Mouse (Mus musculus) mesoderm, embryonic 11.5 days (tissue): ENCODE data around the gene Rnf207.

ENCODE experiments used
- DNase-seq: peaks from one replicate; pipeline ENCODE4 v3.0.0-alpha.2; 2012; ENCODE audit warnings: low read depth, low spot score

Gene Rnf207

DNA sequence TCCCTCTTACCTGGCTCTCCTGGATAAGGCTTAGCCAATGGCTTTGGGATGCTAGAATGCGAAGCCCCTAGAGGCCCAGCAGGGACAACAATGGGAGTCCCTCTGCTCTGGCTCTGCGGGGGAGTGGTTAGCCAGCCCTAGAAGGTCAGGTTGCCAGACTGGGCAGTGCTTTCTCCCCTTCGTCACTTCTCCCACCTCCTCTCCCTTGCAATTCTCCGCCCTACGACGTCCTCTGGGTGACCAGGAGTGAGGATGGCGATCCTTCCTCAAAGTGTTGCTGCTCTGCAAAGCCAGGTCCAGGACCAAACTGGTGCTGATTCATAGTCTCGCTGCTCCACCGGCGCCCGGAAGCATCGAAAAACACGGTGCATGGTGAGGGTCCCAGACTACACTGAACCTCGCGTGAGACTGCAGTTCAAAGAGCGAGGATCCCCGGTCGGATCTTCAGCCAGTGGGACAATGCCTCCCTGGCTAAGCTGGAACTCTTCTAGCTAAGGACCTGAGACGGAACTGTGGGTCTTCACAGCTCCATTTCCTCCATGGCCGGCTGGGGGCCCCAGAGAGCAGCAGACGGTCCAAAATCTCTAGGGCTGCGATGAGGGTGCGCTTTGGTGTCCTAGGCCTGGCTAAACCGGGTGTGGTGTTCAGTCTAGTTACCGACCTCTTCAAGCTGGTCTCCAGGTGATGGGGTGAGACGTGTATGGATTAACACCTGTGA is at the start of gene Rnf207:
TSS of gene Rnf207 (minus strand) at position 477 of the 718 bp plus-strand sequence.
- peak; percentile 44 for DNase-seq

DNA sequence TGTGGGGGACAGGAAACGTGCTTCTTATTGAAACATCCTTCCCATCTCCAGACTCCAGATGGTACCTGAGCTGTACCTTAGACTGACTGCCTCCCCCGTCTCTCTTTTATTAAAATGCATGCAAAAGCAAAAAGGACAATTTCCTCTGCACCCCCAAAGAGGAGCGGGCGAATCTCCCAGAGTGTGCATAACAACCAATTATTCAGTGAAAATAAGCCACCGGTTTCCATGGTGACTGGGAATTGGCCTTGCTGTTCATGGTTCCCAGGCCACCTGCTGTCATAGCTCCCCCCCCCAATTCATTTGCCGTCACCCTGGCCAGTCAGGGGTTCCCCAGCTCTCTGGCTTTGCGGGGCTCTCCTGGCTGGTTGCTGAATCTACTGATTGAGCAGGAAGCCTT is 46.4 kb upstream of the Rnf207 start:
- no peak for DNase-seq

DNA sequence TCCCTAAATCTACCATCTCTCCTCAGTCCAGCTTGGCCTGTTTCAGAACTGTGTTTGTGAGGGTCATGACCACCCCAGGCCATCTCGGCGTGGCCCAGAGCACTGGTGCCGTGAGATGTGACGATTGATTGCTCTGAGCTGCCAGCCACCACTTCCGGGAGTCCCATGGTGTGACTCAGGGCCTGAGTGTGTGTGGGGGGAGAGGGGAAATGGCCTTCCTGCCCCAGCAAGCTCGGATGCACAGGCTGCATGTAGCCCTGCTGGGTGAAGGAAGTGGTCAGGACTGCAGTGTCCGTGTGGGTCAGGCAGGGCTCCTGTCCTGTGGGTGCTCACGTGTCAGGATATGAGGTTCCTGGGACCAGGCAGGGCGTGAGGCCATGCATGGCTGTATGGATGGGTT is 43.4 kb upstream of the Rnf207 start:
- DNase-seq: no peak

DNA sequence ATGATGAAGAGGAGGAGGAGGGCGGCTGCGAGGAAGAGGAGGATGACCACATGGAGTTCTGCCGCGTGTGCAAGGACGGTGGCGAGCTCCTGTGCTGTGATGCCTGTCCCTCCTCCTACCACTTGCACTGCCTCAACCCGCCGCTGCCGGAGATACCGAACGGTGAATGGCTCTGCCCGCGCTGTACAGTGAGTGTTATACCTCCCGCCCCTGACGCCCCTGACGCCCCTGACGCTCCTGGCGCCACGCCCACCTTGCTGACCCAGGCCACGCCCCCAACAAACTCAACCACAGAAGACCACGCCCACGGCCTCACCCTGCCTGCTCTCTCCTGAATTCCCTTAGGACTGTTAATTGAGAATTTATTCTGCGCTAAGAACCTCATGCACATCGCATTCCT is 42.1 kb upstream of the Rnf207 start:
- peak; percentile 71 for DNase-seq

DNA sequence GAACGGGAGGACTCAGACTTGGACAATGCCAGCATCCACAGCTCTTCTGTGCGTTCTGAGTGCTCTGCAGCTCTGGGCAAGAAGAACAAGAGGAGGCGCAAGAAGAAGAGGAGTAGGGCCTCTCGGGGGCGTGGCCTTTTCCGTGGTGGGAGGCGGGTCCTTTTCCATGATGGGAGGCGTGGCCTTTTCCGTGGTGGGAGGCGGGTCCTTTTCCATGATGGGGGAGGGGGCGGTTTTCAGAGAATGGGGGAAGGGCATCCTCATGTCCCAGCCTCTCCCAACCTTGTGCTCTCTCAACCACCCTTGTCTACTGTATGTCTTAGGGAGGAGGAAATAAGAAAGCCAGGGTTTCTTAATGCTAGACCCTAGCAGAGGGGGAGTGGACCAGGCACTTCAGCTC is 40.9 kb upstream of the Rnf207 start:
- DNase-seq: no peak

DNA sequence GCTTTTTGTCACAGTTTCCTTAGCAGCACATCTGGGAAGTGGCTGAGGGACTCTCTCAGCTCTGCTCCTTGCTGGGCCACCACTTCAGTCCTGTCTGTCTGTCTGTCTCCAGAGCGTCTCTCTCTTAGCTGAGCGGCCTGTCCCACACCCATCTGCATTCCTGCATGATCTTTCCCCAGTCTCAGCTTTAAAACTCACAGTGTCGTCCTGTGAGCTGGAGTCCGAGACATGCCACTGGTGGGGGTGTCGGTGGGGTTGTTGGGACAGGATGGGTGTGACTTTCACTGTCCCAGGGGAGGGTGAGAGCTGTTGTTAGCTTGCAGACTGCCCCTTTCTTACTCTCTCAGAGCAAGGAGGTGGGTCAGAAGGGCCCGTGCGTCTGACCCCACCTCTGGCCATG is 36.9 kb upstream of the Rnf207 start:
- DNase-seq: no peak

DNA sequence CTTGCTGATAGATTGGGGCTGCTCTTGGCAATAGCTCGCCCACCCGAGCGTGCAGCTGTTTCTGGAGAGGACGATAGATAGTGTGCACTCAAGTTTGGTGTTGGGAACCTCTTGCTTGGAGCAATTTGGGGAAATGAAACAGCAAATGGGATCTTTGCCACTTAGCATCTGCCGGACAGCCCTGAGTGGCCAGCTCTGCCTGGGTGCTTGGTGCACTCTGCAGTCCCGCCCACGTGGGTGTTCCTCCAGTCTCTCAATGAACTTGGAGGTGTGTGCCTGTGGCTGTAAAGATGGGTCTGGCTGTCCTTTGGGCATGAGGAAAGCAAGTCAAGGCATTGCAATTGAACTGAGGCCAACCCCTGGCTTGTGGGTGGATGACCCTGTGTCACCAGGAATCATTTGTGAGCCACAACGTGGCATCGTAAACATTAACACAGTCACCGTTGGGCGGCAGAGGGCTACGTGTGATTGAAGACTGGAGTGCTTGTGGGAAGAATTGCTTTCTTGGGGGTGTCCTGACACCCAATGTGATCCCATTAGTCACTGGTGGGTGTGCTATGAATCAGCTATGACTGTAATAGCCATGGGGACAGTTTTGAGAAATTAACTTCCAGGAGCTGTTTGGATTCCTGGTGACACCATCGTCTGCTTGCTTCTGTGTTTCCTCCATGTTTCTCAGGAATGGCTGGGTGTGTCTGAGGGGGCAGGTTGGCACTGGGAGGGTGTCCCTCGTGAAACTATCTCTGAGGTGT is 35.3 kb upstream of the Rnf207 start:
- DNase-seq: no peak

DNA sequence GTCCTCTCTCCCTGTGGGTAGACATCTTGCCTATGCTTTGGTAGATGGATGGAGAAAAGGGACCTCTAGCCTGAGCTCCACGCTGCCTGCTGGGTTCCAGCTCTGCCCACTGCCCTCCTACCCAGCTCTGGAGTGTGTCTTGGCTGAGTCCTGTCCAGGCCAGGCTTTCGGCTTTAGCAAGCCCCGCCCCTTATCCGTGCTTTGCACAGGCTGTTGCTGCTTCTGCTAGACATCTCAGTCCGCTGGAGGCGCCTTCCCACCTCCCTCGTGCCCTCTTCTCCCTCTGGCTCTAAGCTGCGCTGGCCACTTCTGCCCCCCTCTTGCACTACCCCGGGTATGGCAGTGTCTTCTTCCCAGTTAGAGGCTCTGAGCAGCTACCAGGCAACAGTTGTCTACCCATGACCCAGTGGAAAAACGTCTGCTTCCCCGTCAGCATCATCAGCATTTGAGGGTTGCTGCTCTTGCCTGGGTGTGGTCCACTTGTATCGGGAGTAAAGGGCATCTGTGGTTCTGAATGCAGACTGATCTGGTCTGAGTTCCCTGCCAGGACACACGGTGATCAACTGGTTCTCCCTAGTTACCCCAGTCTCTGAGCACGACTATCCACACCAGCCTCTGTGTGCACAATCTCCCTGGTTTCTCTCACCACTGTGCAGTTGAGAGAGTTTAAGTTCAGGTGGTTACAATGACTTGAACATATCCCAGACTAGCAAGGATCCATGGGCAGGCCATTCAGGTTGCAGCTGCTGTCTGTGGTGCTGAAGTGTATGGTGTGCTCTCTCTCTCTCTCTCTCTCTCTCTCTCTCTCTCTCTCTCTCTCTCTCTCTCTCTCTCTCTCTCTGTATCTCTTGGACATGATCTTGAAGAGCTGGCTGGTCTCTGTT is 32.9 kb upstream of the Rnf207 start:
- DNase-seq: peak; percentile 64

DNA sequence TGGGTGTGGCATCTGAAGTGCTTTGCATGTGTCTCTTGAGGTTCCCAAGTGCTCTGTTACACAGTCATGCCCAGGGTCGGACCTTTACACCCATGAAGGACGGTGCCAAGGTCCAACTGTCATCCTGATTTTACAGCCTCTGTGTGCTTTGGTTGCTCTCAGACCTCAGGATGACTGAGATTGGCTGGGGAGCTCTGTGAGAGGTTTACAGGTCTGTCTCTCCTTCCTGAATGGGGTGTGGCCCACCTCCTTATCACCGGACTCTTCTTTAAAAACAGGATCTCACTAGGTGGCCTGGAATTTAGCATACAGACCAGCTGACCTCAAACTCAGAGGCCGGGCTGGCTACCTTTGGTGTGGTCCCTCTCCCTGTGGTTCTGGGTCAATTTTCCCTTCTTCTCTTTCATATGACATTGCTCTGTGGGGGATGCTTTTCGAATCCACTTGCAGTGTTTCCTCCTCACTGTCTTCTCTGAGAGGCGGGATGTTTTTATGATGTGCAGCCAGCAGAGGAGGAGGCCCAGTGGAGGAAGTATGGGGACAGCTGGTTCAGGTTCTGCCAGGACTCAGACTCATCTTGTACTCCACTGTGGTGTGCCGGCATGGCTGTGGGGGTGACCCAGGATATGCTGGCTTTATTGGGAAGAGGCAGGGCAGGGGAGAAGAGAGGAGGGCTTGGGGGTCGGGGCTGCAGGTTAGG is 32.1 kb upstream of the Rnf207 start:
- no peak for DNase-seq

DNA sequence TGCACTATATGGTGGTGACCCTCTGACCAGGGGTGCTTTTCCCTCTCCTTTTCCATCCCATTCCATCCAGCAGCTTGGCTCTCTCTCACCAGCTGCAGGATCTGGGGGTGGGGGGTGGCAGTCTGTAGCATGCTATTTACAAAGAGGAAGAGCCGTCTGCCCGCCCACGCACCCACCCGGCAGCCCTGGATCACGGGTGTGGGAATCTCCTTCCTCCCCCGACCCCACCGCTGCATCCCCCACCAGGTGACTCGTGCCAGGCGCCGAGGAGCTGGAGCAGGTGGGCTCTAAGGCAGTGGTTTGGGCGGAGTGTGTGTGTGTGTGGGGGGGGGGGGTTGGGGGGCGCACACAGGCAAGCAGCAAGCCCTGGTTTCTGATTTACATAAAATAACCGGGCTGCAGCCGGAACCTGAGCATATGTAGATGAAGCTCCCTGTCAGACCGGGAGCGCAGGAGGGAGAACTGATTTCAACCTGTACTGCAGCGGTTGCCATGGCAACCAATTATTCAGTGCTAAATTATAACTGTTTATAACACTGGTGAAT is 31.1 kb upstream of the Rnf207 start:
- DNase-seq: peak; percentile 65

DNA sequence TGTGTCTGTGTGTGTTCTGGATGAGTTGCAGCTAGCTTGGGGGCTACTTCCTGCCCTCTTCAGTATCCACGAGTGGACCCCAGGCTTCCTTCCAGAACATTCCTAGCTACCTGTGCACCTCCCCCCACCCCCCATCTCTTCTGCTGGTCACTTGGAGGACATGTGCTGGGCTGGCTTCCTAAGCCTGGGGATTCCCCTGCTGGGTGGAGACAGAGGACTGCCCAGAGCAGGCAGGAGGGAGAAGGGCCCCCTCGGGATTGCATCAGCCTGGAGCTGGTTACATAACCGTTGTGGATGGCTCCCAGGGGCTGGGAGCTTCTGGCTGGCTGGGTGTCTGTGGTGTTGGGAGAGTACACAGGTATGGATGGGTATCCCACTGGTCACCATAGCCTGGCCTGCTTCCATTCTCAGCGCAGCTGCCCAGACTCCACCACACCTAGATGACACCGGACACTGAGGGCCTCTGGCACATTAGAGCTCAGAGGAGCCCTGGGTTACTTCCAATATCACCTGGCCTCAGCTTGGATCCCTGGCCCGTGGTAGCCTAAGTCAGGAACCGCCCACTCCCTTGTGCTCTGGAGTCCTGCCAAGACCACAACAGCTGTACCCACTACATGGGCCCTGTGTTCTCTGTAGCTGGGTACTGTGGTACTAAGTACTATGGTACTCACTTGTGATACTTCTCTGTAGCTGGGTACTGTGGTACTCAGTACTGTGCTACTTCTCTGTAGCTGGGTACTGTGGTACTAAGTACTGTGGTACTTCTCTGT is 26.5 kb upstream of the Rnf207 start:
- no peak for DNase-seq

DNA sequence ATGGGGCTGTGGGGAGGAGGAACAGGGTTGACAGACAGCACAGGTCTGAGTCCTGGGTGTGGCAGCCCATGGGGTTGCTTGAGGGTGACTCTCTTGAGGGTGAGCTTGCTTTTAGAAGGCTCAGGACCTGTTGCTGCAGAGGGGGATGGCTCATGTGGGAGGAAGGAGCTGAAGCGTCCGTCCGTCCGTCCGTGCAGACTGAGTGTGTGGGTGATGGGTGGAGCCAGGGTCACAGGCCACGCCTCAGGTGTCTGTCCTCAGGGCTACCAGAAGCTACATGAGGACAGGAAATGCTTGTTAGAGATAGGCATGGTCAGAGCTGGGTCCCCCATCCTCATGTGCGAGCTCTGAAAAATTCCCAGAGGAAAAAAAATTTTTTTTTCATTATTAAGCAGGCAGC is 25.9 kb upstream of the Rnf207 start:
- no peak for DNase-seq

DNA sequence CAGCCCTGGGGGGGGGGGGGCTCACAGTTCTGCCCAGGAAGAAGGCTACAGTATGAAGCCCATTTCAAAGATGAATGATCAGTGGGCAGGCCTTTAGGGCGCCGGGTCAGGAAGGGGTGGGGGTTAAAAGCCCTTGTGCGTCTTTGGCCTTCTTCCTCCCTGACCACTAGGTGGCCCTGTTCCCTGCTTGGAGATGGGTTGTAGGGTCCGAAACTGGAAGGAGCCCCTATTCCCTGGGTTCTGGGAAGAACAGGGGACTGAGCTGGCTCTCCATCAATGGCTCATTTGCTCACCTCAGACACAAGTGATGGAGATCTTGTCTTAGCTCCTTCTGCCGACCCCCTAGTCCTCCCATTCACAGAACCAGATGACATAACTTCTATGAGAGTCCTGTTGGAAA is 24.5 kb upstream of the Rnf207 start:
- DNase-seq: peak; percentile 55

DNA sequence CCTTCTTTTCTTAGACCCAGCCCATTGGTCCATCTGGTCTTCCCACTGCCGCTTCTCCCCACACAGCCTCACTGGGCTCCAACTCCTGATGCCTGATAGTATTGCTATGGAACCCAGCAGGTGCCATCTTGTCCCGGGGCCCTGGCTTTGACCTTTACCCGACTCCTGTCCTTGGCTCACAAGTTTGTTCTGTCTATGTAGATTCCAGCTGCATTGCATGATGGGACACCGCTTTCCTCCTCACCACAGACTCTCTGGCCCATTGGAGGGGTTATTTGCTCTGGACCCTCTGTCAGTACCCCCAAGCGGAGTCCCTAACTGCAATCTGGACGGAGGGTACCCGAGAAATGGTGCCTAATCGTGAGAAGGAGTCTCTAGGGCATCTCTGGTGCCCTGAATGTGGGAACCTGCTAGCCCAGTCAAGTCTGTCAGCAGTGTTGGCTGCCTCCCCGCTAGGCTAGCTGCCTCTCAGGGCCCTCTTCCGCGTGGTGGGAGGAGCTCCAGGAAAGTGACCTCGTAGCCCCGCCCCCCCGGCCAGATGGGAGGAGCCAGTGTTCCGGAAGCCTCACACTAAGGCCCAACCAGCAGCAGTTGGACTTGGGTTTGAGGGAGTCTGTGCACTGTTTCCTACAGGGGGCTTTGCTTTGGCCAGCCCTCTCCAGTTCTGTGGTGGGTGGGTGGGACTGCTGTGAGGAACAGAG is 21.9 kb upstream of the Rnf207 start:
- no peak for DNase-seq

DNA sequence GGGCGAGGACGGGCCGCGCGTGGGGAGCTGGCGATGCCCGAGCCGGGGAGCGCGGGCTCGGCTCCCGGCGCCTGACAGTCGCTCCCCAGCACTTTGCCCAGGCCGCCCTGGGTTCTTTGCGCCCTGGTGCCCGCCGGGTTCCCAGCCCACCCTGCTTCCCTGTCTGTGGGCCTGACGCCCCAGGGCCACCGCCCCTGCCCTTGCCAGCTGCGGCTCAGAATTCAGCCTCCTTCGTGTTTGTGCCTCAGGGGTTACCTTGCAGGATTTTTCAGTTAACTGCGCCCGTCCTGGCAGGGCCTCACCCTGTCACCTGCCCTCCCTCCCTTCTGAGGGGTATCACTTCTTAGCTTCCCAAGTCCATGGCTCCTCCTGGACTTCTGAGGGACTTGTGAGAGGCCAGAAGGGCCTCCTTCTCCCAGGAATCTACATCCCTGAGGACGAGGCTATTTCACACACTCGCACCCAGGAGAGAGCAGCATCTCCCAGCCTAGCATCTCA is 20.5 kb upstream of the Rnf207 start:
- no peak for DNase-seq

DNA sequence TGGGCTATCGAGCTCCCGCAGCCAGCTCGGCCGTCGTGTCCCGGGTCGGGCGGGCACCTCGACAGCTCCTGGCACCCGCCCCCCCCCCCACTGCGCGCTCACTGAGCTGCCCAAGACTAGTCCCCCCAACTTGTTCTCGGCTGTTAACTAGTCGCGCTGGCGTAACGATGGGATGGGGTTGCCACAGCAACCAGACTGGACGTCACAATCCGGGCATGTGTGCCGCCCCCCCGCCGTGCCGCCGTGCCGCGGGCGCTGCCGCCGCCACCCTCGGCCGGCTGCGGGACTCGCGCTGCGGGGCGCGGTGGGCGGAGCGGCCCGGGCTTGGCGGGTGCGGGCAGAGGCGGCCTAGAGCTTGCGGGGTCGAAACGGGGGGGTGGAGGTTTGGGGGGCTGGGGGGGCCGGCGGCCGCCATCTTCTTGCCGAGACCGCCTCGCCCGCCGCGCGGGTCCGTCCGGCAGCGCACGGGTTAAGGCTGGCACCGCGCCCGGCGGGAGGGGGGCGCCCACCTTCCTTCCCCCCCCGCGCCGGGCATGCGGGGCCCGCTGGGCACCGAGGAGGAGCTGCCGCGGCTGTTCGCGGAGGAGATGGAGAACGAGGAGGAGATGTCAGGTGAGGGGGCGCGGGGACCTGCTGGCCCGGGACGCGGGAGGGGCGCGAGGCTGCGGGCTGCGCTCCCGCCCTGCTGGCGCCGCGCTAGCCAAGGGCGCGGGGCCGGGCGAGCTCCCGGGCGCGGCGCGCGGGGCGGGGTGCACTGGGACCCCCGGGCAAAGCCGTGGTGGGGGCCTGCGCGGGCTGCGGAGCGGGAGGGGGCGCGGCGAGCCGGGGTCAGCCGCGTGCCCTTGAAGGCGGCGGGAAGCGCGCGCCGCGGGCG is 19.9 kb upstream of the Rnf207 start, which contains the start of gene Chd5:
TSS of gene Chd5 (plus strand) at position 233 of the 874 bp plus-strand sequence.
- DNase-seq: no peak

DNA sequence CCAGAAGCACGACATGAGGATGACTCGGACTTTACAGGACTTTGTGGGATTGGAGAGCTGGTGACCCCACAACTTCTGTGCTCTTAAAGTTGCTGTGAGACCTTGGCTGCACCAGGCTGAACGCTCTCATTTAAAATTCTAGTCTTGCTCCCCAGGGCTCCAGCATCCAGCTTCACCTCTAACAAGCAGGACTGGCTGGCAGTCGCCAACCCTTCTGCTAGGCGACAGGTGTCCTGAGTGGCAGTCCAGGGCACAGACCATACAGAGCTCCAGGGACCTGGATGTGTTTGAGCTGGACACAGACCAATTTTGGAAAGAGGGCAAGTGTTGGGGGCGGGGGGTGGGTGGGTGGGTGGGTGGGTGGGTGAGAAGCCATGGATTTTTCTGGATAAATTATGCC is 19.0 kb upstream of the Rnf207 start:
- DNase-seq: no peak

DNA sequence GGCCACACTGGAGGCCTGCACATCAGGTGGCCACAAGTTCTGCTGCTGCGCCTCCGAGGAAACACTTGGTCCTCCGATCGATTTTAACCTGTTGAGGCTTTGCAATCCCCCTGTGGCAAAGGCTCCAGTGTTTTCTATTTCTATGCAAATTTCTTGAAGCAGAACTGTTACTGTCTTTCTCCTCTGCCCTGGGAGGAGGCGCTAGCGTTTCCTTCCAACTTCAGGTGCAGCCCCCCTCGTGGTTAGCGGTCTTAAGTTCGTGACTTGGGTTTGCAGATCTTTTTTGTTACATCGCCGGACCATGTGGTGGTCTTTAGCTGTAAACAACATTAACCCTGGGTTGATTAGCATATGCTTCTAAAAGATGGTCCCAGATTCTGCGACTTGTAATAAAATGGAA is 14.8 kb upstream of the Rnf207 start:
- DNase-seq: no peak

DNA sequence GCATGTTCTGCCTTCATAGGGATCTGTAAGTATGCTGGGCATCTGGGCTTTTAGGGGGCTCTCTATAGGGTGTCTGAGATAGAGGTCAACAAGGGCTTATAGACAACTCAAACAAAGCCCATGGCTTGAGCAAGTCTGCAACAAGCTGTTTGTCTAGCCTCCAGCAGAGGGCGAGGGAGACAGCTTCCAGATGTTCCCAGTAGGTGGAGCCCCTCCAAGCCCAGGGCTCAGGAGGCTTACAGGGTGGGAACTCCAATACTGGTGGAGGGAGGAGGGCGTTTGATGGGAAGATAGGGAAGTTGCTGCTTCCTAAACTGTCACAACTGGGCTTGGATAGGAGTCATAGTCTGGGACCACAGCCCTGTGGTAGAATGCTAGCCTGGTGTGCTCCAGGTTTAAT is 14.2 kb upstream of the Rnf207 start:
- DNase-seq: peak; percentile 81
